Mouse (Mus musculus): ENCODE measurements around the gene Vmn1r41. TPM values are rescaled to one million over a fixed set of nuclear protein-coding genes. Genes with fewer than 3 reads are reported as not detected.

Gene Vmn1r41
- total RNA-seq (2021) = not detected
- long read RNA-seq = 0 reads

DNA sequence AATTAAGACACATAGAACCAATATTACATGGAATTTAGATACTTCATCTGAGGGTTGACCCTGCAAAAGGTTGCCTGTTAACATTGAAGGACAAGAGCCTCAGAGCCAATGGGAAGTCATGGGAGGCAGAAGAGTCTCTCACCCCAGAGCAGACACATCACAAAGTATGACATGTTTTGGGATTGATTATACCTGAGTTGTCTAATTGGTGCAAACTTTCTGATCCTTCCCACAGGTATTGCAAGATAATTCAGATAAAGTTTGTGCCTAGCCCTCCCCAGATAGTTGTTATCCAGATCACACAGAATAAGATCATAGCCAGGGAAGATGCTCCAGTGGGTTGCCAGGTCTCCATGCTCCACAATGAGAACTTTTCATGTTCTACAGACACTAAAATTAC is at the start of gene Vmn1r41:
Vmn1r41 (plus strand) TSS at position 301 of the 400 bp plus-strand sequence.
- no peak for DNase-seq (ENCODE audit: low spot score in 2 of 2)

DNA sequence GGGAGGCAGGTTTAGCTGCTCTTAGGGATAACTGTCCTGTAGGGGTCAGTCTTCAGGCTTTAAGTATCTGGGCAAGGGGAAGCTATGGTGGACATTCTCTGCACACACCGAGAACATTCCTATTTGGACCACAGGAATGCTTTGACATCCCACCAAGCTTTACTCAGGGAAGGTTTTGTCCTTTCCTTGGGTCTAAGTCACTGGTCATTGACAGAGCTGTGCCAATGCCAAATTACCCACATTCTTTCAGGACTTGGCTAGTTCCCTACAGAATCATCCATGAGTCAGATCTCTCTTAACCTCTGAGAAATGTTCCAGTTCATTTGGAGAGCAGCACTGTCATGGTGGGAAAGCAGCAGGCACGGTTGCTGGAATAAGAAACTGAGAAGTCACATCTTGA is 33.9 kb upstream of the Vmn1r41 start:
- DNase-seq (ENCODE audit: low spot score in 2 of 2) = no peak

DNA sequence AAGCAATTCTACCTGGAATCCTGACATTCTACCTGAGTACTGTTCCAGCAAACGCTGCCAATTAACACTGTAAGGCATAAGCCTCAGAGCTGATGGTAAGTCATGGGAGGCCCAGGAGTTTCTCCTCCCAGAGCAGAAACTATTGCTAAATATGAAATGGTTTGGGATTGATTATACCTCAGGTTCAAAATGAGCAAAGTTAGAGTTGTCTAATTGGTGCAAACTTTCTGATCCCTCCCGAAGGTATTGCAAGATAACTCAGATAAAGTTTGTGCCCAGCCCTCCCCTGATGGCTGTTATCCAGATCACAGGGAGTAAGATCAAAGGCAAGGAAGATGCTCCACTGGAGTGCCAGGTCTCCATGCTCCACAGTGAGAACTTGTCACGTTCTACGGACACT is 33.3 kb upstream of the Vmn1r41 start, which contains the start of gene Vmn1r40:
Vmn1r40 (plus strand) TSS at position 301 of the 400 bp plus-strand sequence.
- DNase-seq (ENCODE audit: low spot score in 2 of 2) = no peak

DNA sequence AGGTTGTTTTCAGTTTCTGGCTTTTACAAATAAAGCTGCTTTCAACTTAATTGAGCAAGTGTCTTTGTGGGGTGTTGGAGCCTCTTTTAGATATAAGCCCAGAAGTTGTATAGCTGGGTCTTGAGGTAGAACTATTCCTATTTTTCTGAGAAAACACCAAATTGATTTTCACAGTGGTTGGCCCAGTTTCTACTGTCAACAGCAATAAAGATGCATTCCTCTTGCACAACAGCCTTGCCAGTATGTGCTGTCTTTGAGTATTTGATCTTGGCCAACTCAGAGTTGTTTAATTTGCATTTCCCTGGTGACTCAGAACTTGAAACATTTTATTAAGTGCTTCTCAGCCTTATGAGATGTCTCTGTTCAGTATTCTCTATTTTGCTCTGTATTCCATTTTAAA is 22.5 kb upstream of the Vmn1r41 start:
- no peak for DNase-seq (ENCODE audit: low spot score in 2 of 2)

DNA sequence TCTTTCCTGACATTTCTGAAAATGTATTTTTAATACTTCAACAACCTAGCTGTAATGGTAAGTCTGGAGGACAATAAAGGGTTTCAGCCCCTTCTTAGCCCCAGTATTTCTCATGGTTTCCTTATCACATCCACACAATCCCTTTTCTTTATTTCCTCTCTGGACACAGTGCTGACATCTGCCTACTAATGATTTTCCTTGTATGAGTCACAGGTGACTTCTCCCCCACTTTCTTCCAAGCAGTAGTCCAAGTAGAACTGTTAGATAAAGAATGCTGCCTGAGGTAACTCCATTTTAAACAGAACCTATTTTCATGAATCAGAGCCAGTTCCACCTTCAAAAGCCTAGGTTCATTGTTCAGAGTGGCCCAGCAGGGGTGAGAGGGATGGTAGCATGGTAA is 2.2 kb downstream of the Vmn1r41 start:
- no peak for DNase-seq (ENCODE audit: low spot score in 2 of 2)

DNA sequence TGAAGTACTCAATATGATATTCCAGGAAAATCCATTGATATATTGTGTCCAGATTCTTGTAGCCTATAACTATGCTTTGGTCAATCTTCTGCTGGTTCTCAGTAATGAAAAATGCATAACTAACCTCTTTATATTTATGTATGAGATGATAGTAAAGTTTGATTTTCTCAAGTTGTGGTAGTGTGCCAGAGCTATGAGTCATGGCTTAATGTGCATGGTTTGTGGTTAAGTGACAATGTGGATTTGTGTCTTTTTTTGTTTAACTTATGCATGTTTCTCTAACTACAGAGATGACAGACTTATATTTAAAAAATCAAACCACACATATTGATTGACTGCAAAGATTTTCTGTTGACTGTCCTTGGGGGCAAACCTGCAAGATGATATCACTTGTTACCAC is 49.7 kb downstream of the Vmn1r41 start:
- DNase-seq (ENCODE audit: low spot score in 2 of 2) = no peak

Other genes with a start within 250 kb of the Vmn1r41 start
- gene Chchd6, start 145.1 kb upstream of the Vmn1r41 start, total RNA-seq (2021) = 10 to 100 TPM; 69.6 to 76.4 TPM
- gene Txnrd3, start 96.8 kb upstream of the Vmn1r41 start, total RNA-seq (2021) = 1 to 10 TPM; 3.7 to 4.0 TPM
- gene Vmn1r40, start 33.2 kb upstream of the Vmn1r41 start, total RNA-seq (2021) = not detected
- not detected for gene Vmn1r42, start 135.6 kb downstream of the Vmn1r41 start, total RNA-seq (2021)
- gene Vmn1r43, start 135.6 kb downstream of the Vmn1r41 start, total RNA-seq (2021) = not detected
- not detected for gene Vmn1r44, start 142.9 kb downstream of the Vmn1r41 start, total RNA-seq (2021)
- gene Vmn1r45, start 199.8 kb downstream of the Vmn1r41 start, total RNA-seq (2021) = not detected
- not detected for gene Vmn1r46, start 228.5 kb downstream of the Vmn1r41 start, total RNA-seq (2021)

Data from layer of hippocampus, adult 18-20 months (tissue).